Mouse (Mus musculus) limb, embryonic 14.5 days (tissue): Measurements from ENCODE around the gene Ttc28. TPM values are rescaled to one million over a fixed set of nuclear protein-coding genes. Genes with fewer than 3 reads are reported as not detected.
"Not testable (repeated sequence)": the region's sequence is repeated elsewhere in the genome, so short reads cannot be mapped to it uniquely, and the experiment has no call there.

Experiments
- ATAC-seq: fragments of 200-750 bp; cut with Nextera tagmentation; 2 replicates; pipeline ENCODE4 v1.8.0; 2017; ENCODE audit warnings: low read depth, moderate number of reproducible peaks, moderate TSS enrichment; ENCODE audit not compliant: low FRiP score
- DNase-seq: peaks from one replicate; pipeline ENCODE4 v3.0.0-alpha.2; 2015; ENCODE audit warnings: low spot score
- H3K27ac ChIP-seq: fragments of 300-500 bp; sonication (generic); replicated peaks from 2 replicates; pipeline ENCODE4 v1.5.1; 2014; ENCODE audit warnings: low read depth, mild to moderate bottlenecking, low read length, moderate library complexity, mixed read lengths
- H3K27me3 ChIP-seq: fragments of 300-500 bp; sonication (generic); 2 replicates; pipeline ENCODE4 v1.6.1; 2014; ENCODE audit warnings: low read length, mixed read lengths; ENCODE audit not compliant: control insufficient read depth, insufficient read depth
- H3K36me3 ChIP-seq: fragments of 300-500 bp; sonication (generic); 2 replicates; pipeline ENCODE4 v1.6.1; 2014; ENCODE audit warnings: mild to moderate bottlenecking, low read length, moderate library complexity, mixed read lengths; ENCODE audit not compliant: control insufficient read depth, insufficient read depth
- H3K4me1 ChIP-seq: fragments of 300-500 bp; sonication (generic); 2 replicates; pipeline ENCODE4 v1.6.1; 2014; ENCODE audit warnings: antibody characterized with exemption, low read length, mixed read lengths; ENCODE audit not compliant: control insufficient read depth, insufficient read depth
- H3K4me2 ChIP-seq: fragments of 300-500 bp; sonication (generic); replicated peaks from 2 replicates; pipeline ENCODE4 v1.6.1; 2014; ENCODE audit warnings: low read depth, mild to moderate bottlenecking, low read length, moderate library complexity; ENCODE audit not compliant: severe bottlenecking
- H3K4me3 ChIP-seq: fragments of 300-500 bp; sonication (generic); replicated peaks from 2 replicates; pipeline ENCODE4 v1.5.1; 2014; ENCODE audit warnings: low read length
- H3K9ac ChIP-seq: fragments of 300-500 bp; sonication (generic); 2 replicates; pipeline ENCODE4 v1.6.1; 2014; ENCODE audit warnings: mild to moderate bottlenecking, low read depth, low read length, moderate library complexity; ENCODE audit not compliant: severe bottlenecking
- H3K9me3 ChIP-seq: fragments of 300-500 bp; sonication (generic); 2 replicates; pipeline ENCODE4 v1.6.1; 2016; ENCODE audit warnings: low read length; ENCODE audit not compliant: control insufficient read depth
- POLR2A ChIP-seq: fragments of 200-500 bp; IDR thresholded peaks from 2 replicates; pipeline ENCODE4 v1.8.0; 2012; ENCODE audit warnings: inconsistent platforms, mild to moderate bottlenecking, moderate library complexity, borderline replicate concordance; ENCODE audit not compliant: insufficient read depth, insufficient read length; ENCODE audit errors: extremely low read depth
- WGBS: fragments of 180-500 bp; shearing (Covaris S2); extraction: QIAGEN DNeasy Blood & Tissue Kit; methylation state at CpG from one replicate; pipeline ENCODE4 v1.1.7; 2014; 5-methylcytosine and 5-hydroxymethylcytosine counted together
- polyA plus RNA-seq, 2 experiments: library from polyadenylated mRNA; depleted of rRNA in 1 of 2; stranded (reverse) in 1 of 2; unstranded in 1 of 2; fragments of >200 nt; fragmentation: Nextera tagmentation in 1 of 2; extraction: Ambion mirVana in 1 of 2; gene quantifications; 2 replicates each; pipeline versions ENCODE4 v1.2.1 to v1.2.3; 2012 to 2014

The Ttc28 gene
- polyA plus RNA-seq, 2 experiments = 16.3 to 19.9 TPM

- ATAC-seq (no peak), DNase-seq (peak; percentile 76)
- no peak overlapping the region for H3K27ac ChIP-seq
- TF ChIP-seq POLR2A = no peak
- H3K4me3 ChIP-seq = no peak overlapping the region
- WGBS = 5% methylated on average over 2 of the region's 2 CpGs
- H3K27me3 ChIP-seq = no peaks in the 10 kb centered on the region
- H3K4me1 ChIP-seq = peaks cover 22% of the 10 kb centered on the region
- no peak overlapping the region for H3K9ac ChIP-seq
- no peaks in the 10 kb centered on the region for H3K9me3 ChIP-seq
- H3K36me3 ChIP-seq = peaks cover 3% of the 10 kb centered on the region; the same call in 1 of the 2 replicates
- no peak overlapping the region for H3K4me2 ChIP-seq
Measured at GRCm38 (mm10) chr5:111257127-111257526, 377.5 kb downstream of the Ttc28 start.

DNA sequence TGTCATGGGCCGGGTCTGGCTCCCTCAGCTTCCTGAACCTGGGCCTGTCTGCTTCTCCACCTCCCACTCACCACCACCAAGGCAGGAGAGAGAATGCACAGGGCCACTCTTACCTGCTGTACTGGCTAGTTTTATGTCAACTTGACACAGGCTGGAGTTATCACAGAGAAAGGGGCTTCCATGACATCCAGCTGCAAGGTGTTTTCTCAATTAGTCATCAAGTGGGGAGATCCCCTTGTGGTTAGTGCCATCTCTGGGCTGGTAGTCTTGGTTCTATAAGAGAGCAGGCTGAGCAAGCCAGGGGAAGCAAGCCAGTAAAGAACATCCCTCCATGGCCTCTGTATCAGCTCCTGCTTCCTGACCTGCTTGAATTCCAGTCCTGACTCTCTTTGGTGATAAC lies 381.6 kb downstream of the Ttc28 start:
- not testable (repeated sequence) for H3K4me2 ChIP-seq, ATAC-seq, DNase-seq, H3K27me3 ChIP-seq, H3K9ac ChIP-seq, H3K9me3 ChIP-seq, H3K27ac ChIP-seq, H3K4me3 ChIP-seq
- WGBS = 93% methylated on average over 1 of the region's 1 CpGs
- H3K36me3 ChIP-seq = peaks cover 13% of the 10 kb centered on the region
- H3K4me1 ChIP-seq = peaks cover 11% of the 10 kb centered on the region

- DNase-seq (no peak), ATAC-seq (no peak)
- TF ChIP-seq POLR2A = no peak
- Histone ChIP-seq H3K4me3 (no peak overlapping the region), H3K4me1 (peaks cover 5% of the 10 kb centered on the region; the same call in 1 of the 2 replicates), H3K9me3 (0 out of 2 replicates have a peak, but pooled peaks cover 8% of the 10 kb centered on the region), H3K9ac (0 out of 2 replicates have a peak overlapping the region, but pooled peaks have one; percentile 8), H3K36me3 (peaks cover 21% of the 10 kb centered on the region), H3K4me2 (no peak overlapping the region), H3K27me3 (no peaks in the 10 kb centered on the region), H3K27ac (0 out of 2 replicates have a peak overlapping the region, but pooled peaks have one; percentile 39)
- 58% methylated on average over 13 of the region's 13 CpGs for WGBS
Measured at GRCm38 (mm10) chr5:111261733-111262573, 382.4 kb downstream of the Ttc28 start.

GRCm38 (mm10) chr5:111262574-111263239 lies 383.1 kb downstream of the Ttc28 start:
- no peak overlapping the region for H3K4me3 ChIP-seq
- H3K9me3 ChIP-seq = 0 out of 2 replicates have a peak, but pooled peaks cover 8% of the 10 kb centered on the region
- peaks cover 28% of the 10 kb centered on the region for H3K36me3 ChIP-seq
- H3K4me2 ChIP-seq = no peak overlapping the region
- WGBS = 18% methylated on average over 11 of the region's 11 CpGs
- H3K27me3 ChIP-seq = no peaks in the 10 kb centered on the region
- H3K27ac ChIP-seq = 0 out of 2 replicates have a peak overlapping the region, but pooled peaks have one; percentile 39
- ATAC-seq = peak; percentile 27; the same call in 1 of the 2 replicates
- H3K4me1 ChIP-seq = peaks cover 5% of the 10 kb centered on the region; the same call in 1 of the 2 replicates
- 0 out of 2 replicates have a peak overlapping the region, but pooled peaks have one; percentile 8 for H3K9ac ChIP-seq
- no peak for TF ChIP-seq POLR2A
- peak; percentile 27 for DNase-seq

DNA sequence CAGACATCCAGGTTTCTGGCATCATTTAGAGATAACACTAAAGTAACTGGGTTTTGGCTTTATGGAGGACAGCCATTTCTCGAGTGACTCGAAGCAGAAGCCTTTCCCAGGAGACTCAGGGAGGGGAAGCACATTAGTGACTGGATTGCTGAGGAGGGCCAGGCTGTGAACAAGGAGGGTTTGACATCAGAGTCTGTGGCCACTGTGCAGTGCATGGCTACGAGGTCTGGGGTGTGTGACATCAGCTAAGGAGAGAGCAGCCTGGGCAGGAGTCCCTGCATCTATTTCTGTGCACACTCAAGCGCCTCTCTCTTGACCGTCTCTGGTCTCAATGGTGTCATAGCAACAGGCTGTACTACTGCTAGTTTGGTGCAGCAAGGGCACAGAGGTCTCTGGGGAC lies 383.8 kb downstream of the Ttc28 start:
- H3K4me3 ChIP-seq = no peak overlapping the region
- no peak for ATAC-seq
- peaks cover 34% of the 10 kb centered on the region for H3K36me3 ChIP-seq
- H3K9ac ChIP-seq = no peak overlapping the region; the same call in 1 of the 2 replicates
- TF ChIP-seq POLR2A = no peak
- no peaks in the 10 kb centered on the region for H3K27me3 ChIP-seq
- no peak overlapping the region for H3K4me2 ChIP-seq
- no peak for DNase-seq
- H3K4me1 ChIP-seq = peaks cover 5% of the 10 kb centered on the region; the same call in 1 of the 2 replicates
- WGBS = 39% methylated on average over 5 of the region's 5 CpGs
- H3K9me3 ChIP-seq = 0 out of 2 replicates have a peak, but pooled peaks cover 8% of the 10 kb centered on the region
- H3K27ac ChIP-seq = no peak overlapping the region
